ENCODE assay signal across 22 mouse cellular contexts in the genomic region with DNA sequence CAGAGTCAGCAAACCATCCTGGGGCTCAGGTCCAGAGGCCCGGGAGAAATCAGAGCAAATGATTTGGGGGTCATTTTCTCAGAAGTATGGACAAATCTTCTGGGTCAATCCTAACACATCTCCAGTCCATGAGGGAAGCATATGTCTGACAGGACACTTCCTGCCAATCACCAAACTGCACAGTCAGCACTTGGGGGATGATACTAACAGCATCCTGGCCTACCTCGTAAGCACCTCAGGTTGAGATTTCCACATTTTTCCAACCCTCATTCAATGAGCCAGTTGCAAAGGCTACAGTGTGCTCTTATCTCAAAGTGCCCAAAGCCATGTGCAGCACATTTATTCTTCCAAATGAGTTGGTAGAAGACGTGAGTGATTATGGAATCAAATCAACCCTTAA. TPM values are rescaled to one million over a fixed set of nuclear protein-coding genes. Genes with fewer than 3 reads are reported as not detected.
DNase-seq lines count a peak whose midpoint lies in the region; ATAC-seq and TF ChIP-seq lines count a peak whose summit lies in the region.
"Had no signal": no experiment of that assay in that cellular context is flagged by ENCODE, and none has a peak within 500 bp of the region (broad histone marks: within the 10 kb centered on the region; RNA-seq: fewer than 3 reads in every experiment).

No protein-coding gene starts in this region.

- TF ChIP-seq CTCF in CH12.LX (conservative IDR thresholded peaks at IDR 0.05 in 1 of 2, IDR thresholded peaks at IDR 0.05 in 1 of 2; ENCODE audit: low read depth in 2 of 2, low read length in 2 of 2): no peak

- no peaks in the 10 kb centered on the region for H3K4me1 ChIP-seq in heart, embryonic 11.5 days (ENCODE audit: control insufficient read depth, insufficient read depth, low read length)
- H3K4me1 ChIP-seq in CH12.LX (ENCODE audit: control insufficient read depth in 1 of 2, insufficient read depth in 2 of 2): no peaks in the 10 kb centered on the region
- no peaks in the 10 kb centered on the region for H3K4me1 ChIP-seq in ES-E14 (ENCODE audit: control insufficient read depth in 2 of 2, insufficient read depth in 2 of 2, low read length in 2 of 2, poor library complexity in 1 of 2)

- WGBS in heart, embryonic 11.5 days (ENCODE audit: insufficient replicate concordance): 77% methylated on average over 3 of the region's 3 CpGs

- H3K4me2 ChIP-seq in heart, embryonic 11.5 days: no peak overlapping the region
- H3K4me2 ChIP-seq in CH12.LX (ENCODE audit: insufficient read depth, low read depth, poor library complexity, severe bottlenecking): no peak overlapping the region

- no peaks in the 10 kb centered on the region for H3K36me3 ChIP-seq in heart, embryonic 11.5 days (ENCODE audit: control insufficient read depth, insufficient read depth, low read length)
- H3K36me3 ChIP-seq in CH12.LX (replicated peaks in 1 of 2; ENCODE audit: control insufficient read depth in 1 of 2, insufficient read depth in 1 of 2, low read length in 1 of 2) (no peaks in the 10 kb centered on the region), ES-E14 (ENCODE audit: control insufficient read depth, insufficient read depth, low read length, poor library complexity, severe bottlenecking) (no peaks in the 10 kb centered on the region)
- H3K36me3 ChIP-seq: G1E had no signal

- dilution Hi-C loops in CH12.LX (cut with MboI; ENCODE audit: extremely low pct_ligation_motif_present, extremely low pct_unique_long_range_greater_than_20kb, low sequenced_read_pairs): no loop called here

- H3K9ac ChIP-seq in heart, embryonic 11.5 days (ENCODE audit: low read depth, low read length): no peak overlapping the region
- H3K9ac ChIP-seq in CH12.LX (ENCODE audit: insufficient read depth, low read depth) (no peak overlapping the region), ES-E14 (ENCODE audit: insufficient read depth, low read depth, low read length, poor library complexity, severe bottlenecking) (no peak overlapping the region)

- DNase-seq in heart, adult 11 months: peak; percentile 23
- no peak for DNase-seq in CH12.LX (ENCODE audit: extremely low read depth)
- DNase-seq in ES-E14 (ENCODE audit: low read depth, low spot score): no peak
- DNase-seq in cerebellum, postnatal 25 days: no peak
- no peak for DNase-seq in right cerebral cortex, postnatal 14 days
- DNase-seq: adrenal gland, adult 2 months; adrenal gland, adult 8-10 months; adrenal gland, postnatal 10 days; adrenal gland, postnatal 14 days; adrenal gland, postnatal 25 days; adrenal gland, postnatal 36 days; B cell, adult 2 months; cerebellum, adult 11 months; cerebellum, adult 11-12 months; cerebellum, adult 18-20 months; cerebellum, adult 2 months; cerebellum, adult 8-10 months had no signal

- ATAC-seq in heart, embryonic 11.5 days (replicated peaks; ENCODE audit: insufficient number of reproducible peaks, low FRiP score, low TSS enrichment): no peak
- ATAC-seq: activated CD4-positive, CD25-positive, alpha-beta regulatory T cell, adult 4 months; CD4-positive, CD25-positive, alpha-beta regulatory T cell, adult 4 months; Patski had no signal

- no peak for TF ChIP-seq POLR2A in CH12.LX (IDR thresholded peaks at IDR 0.05; ENCODE audit: low read depth, low read length)

- no peak for TF ChIP-seq RAD21 in CH12.LX (IDR thresholded peaks at IDR 0.05; ENCODE audit: low read depth, low read length)

- H3K4me3 ChIP-seq in heart, embryonic 11.5 days (ENCODE audit: low read depth, low read length): no peak overlapping the region
- H3K4me3 ChIP-seq in CH12.LX (replicated peaks in 1 of 3; ENCODE audit: low read depth in 2 of 3, low read length in 2 of 3, poor library complexity in 1 of 3): no peak overlapping the region
- no peak overlapping the region for H3K4me3 ChIP-seq in ES-E14 (ENCODE audit: insufficient read depth in 1 of 2, low read depth in 1 of 2, low read length in 2 of 2, poor library complexity in 1 of 2, severe bottlenecking in 1 of 2)

- no peak overlapping the region for H3K27ac ChIP-seq in heart, embryonic 11.5 days (ENCODE audit: low read depth, low read length)
- H3K27ac ChIP-seq in CH12.LX (ENCODE audit: insufficient read depth, low read depth): no peak overlapping the region
- no peak overlapping the region for H3K27ac ChIP-seq in ES-E14 (ENCODE audit: insufficient read depth, low read depth, low read length, poor library complexity, severe bottlenecking)

- no peak for TF ChIP-seq EP300 in CH12.LX (IDR thresholded peaks at IDR 0.05; ENCODE audit: low read length)

- H3K9me3 ChIP-seq in heart, embryonic 11.5 days (replicated peaks; ENCODE audit: control insufficient read depth, low read length): no peaks in the 10 kb centered on the region
- H3K9me3 ChIP-seq in CH12.LX (replicated peaks; ENCODE audit: low read length) (no peaks in the 10 kb centered on the region), ES-E14 (ENCODE audit: control insufficient read depth, insufficient read depth, low read depth, low read length) (no peaks in the 10 kb centered on the region)
- H3K9me3 ChIP-seq: G1E had no signal

- in situ Hi-C loops in CH12.LX (cut with MboI; ENCODE audit: low pct_ligation_motif_present, low pct_unique_long_range_greater_than_20kb, low sequenced_read_pairs): no loop called here
- in situ Hi-C loops in ES-E14 (cut with MboI; ENCODE audit: low sequenced_read_pairs in 2 of 2, unreplicated experiment in 2 of 2): no loop called here

- no peaks in the 10 kb centered on the region for H3K79me2 ChIP-seq in CH12.LX (replicated peaks; ENCODE audit: control insufficient read depth, extremely low read depth, insufficient read depth, poor library complexity, severe bottlenecking)

- no peaks in the 10 kb centered on the region for H3K27me3 ChIP-seq in heart, embryonic 11.5 days (ENCODE audit: control insufficient read depth, insufficient read depth, low read length)
- no peaks in the 10 kb centered on the region for H3K27me3 ChIP-seq in CH12.LX (replicated peaks)
- H3K27me3 ChIP-seq: Patski had no signal

TF ChIP-seq in CH12.LX, 34 proteins besides CTCF, POLR2A, EP300 and RAD21:
- TF ChIP-seq JUN (IDR thresholded peaks at IDR 0.05; ENCODE audit: insufficient read depth, low read depth, low read length) (no peak), HCFC1 (IDR thresholded peaks at IDR 0.05; ENCODE audit: low read depth, low read length) (no peak), ZNF384 (IDR thresholded peaks at IDR 0.05; ENCODE audit: low read depth, low read length) (no peak), TBP (conservative IDR thresholded peaks at IDR 0.05; ENCODE audit: low read depth, low read length) (no peak), GABPA (IDR thresholded peaks at IDR 0.05; ENCODE audit: insufficient replicate concordance, low read depth, low read length) (no peak), ETS1 (conservative IDR thresholded peaks at IDR 0.05; ENCODE audit: low read depth, low read length) (no peak), MYC (IDR thresholded peaks at IDR 0.05; ENCODE audit: low read depth, low read length) (no peak), MAFK (IDR thresholded peaks at IDR 0.05; ENCODE audit: insufficient replicate concordance, low read length) (peak; percentile 57; the same call in 1 of the 2 replicates)

TF ChIP-seq in ES-E14, 5 proteins besides CTCF, POLR2A, EP300 and RAD21:
- TF ChIP-seq CHD2 (IDR thresholded peaks at IDR 0.05; ENCODE audit: low read depth, low read length) (no peak), MAFK (IDR thresholded peaks at IDR 0.05; ENCODE audit: insufficient read depth, low read depth, low read length) (peak; percentile 61), ZC3H11A (IDR thresholded peaks at IDR 0.05; ENCODE audit: borderline replicate concordance, low read depth, low read length) (no peak), HCFC1 (IDR thresholded peaks at IDR 0.05; ENCODE audit: borderline replicate concordance, insufficient read depth, low read length) (no peak)

RNA-seq across cellular contexts. Expression of a gene that starts 29.1 kb away (rescaled TPM):
- 22.6 and 26.0 TPM in 2 replicates for polyA plus RNA-seq in heart, embryonic 11.5 days (2014; fragmentation: Nextera tagmentation; extraction: Ambion mirVana)
- total RNA-seq in CH12.LX (2012; rRNA removed): 66.8 and 83.6 TPM in 2 replicates
- total RNA-seq in CH12.LX (2014; rRNA removed): 73.2 and 74.1 TPM in 2 replicates
- polyA plus RNA-seq in CH12.LX (2012; ENCODE audit: insufficient read length, low read depth): 88.2 and 95.8 TPM in 2 replicates
- total RNA-seq in ES-E14 (2012; rRNA removed): 124 and 151 TPM in 2 replicates
